Mouse (Mus musculus) ovary, postnatal 14 days (tissue): ENCODE measurements around the gene Pax6.

ENCODE experiments used
- DNase-seq: peaks from one replicate; pipeline ENCODE4 v3.0.0; 2022; ENCODE audit warnings: low spot score

Gene Pax6

DNA sequence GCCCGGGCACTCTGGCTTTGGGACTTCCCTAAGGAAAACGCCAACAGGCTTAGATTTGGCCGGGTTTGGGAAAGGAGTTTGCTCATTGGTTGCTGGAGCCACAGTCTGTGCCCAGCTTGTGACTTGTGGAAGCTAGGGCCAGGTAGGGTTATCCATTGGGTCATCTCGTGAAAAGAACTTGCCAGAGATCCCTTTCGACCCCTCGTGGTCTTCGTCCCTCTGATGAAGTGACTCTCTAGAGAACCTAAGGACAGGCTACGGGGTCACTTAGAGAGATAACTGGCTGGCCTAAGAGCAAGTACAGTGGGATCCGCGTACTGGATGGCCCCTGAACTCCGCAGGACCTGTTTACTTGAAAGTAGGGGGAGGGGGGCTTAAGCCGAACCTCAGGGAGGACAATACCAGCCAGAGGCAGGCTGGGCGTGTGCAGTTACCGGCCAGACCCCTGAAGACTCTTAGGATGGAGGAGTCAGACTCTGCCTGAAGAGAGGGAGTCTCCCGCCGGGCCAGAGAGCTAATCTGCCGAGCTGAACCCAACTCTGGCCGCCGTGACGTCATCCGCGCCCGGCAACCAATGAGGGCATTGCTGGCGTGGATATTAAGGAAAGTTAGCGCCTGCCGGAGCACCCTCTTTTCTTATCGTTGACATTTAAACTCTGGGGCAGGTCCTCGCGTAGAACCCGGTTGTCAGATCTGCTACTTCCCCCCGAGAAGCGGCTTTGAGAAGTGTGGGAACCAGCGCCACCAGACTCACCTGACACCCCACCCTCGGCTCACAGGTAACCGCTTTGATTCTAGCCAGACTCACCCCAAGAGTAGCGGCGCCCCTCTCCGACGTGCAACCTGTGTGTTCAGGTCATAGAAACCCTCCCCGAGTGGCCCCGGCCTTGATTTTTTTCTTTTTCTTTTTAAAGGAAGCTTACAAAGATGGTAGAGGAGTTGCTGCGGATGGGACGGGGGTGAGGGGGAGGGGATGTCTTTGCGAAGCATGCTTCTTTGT is at the start of gene Pax6:
Pax6 (plus strand) TSS at position 630 of the 1,000 bp plus-strand sequence.
- no peak for DNase-seq

DNA sequence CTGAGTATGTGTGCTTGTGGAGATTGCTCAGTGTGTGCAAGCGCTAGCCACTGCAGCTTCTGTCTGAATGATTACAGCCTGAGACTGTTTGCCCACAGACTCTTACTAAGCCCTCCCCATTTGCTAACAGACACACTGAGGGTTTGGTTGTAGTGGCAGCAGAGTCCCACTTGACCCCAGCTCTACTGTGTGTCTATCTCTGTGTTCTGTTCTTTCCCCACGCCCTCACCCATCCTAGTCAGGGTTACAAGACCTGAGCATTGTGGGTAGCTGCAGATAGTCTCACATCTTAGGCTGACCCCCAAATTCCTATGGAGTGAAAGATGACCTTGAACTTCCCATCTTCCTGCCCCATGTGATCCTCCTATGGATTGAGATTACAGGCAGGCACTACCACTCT is 19.8 kb upstream of the Pax6 start:
- no peak for DNase-seq

DNA sequence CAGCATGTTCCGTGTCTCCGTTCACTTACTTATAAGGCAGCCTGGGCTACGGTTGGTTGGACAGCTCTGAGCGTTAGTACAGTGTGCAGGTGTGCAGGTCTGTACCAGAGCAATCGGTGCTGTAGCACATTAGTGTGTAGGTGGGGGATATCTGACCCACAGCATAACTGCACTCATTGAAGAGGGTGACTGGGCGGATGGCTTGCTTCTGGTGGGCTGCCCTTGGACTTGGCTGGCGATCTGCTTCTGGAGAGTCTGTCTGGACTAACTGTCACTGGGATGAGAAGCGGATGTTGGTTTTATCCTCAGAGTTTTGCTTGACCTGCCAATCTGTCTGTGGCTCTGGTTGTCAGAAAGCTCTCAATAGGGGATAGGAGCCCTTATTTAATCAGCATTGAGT is 12.2 kb upstream of the Pax6 start:
- DNase-seq: no peak

DNA sequence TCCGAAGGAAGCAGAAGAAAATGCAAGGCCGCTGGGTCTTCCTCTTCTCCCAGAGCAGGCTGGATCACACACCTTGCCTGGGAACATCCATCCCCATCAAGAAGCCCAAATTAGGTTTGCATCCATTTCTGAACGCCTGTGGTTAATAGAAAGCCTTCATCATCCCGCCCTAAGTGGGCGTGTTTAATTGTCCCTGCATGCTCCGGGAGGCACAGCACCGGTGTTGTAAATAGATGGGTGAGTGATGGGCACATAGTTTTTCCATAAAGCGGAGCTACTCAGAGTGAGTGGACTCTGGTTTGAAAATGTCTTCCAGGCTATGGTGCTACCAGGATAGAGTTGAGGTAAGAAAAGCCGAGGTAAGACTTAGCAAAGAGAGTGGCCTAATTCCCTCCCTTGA is 9.3 kb upstream of the Pax6 start:
- no peak for DNase-seq

DNA sequence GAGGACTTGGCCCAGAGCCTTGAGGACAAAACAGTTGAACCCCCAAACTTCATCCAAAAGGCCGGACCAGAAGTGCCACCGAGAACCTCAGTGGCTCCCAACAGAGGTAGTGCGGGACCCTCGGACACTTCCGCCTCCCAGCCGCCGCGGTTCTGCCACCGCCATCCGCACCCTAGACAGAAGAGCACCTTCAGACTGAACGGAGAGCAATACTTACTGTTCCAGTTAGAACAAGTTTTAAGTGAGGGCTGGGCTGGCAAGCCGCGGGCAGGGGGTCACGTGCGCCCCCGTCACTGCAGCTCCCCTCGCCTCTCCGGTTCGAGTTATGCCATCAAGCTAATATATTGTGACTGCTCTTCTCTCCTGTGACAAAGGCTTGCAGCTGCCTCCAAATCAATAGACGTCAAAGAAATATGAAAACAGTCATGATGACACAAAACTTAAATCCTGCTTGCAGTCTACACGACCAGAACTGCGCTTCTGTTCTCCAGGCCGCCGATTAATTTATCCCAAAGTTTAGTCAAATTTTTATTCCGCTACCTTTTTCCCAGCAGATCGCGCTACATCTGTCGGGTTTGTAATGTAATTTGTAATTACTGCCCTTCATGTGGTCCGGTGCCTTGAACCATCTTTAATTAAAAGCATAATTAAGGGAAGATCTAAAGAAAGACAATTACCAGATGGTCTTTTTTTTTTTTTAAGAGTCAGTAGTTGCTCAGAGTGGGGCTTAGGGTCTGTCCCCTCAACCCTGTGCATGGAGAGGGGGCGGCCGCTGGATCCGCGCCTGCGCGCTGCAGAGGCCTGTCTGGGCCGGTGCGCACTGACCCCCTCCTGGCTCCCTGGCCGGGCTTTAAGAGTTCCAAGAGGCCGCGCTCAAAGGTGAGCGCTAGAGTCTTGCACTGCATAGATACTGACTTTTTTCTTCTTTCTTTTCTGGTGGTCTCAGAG is 8.5 kb upstream of the Pax6 start:
- no peak for DNase-seq

DNA sequence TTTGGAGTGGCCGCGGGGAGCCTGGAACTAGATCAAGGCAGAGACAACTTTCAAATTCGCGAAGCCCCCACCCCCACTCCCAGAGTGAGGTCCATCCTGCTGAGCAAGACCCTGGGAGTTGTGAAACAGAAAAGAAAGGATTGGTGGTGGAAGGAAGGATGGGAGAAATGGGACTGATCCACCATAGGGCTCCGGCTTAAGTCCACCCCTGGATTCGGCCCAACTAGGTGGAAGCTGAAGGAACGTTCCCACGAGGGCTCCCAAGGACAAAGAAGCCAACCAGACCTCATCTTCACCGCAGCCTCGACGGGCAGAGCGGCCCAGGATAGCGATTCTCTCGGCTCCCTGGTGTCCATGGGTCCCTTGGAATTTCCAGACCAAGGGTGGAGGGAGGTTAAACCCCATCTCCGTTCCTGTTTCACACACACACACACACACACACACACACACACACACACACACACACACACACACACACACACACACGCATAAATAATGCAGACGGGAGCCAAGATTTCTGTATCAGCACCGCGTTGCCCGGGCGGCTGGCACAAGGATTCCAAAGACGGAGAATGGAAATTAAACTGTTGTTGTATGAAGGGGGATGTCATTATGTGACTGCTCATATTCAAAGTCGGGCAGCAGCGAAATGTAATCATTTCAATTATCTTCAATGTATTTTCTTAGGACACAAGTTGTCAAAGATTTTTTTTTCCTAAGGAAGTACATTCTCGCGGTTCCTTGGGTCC is 7.7 kb upstream of the Pax6 start:
- DNase-seq: no peak

DNA sequence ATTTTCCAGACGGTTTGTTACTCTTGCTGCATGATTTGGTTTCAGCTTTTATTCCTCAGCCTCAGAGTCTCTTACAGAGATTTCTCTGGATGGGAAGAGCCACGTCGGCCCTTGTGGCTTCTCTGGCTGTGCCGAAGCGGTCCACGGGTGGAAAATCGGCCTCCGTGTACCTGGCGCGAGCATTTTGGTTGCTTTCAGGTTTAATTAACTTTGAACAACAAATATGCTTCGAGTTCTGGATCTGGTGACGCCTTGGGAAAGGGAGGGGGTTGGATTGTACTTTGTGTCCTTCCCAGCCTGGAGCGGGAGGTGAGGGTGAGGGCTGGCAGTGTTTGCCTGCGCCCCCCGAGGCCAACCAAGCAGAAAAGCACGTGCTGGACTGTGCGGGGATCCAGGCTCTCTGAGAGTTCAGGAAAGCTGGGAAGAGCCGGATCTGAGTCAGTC is 7.1 kb upstream of the Pax6 start:
- DNase-seq: no peak

DNA sequence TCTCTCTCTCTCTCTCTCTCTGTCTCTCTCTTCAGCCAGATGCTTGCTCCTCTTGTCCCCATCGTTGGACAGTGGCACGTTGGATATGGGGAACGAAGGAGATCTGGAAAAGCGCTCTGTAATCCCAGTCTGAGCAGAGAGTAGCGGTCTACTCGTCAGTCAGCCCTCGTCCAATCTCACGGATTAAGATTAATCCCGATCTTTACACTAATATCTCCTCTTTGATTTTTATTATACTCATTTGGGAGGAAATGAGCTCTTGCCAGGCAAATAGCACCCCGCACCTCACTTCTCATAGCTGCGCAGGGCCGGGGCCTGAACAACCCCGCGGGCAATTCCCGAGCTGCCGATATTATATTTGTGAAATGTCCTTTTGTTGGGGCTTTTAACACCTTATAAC is 6.6 kb upstream of the Pax6 start:
- no peak for DNase-seq

DNA sequence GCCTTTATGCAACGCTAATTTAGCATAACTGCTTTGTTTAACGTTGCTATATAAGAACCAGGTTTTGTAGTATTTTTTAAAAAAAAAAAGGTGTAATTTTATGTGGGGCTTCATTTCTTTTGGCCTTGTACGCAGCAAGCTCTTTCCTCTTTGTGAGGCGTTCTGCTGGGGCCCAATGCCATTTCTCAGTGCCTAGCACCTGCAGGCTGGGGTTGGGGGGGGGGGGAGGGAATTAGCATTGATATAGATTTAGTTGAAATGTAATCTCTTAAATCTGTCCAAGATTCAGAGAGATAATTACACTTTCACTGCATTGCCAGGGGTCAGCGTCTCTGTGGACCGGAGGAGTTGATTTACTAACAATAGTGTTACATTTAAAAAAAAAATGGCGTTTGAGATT is 6.1 kb upstream of the Pax6 start:
- DNase-seq: no peak

DNA sequence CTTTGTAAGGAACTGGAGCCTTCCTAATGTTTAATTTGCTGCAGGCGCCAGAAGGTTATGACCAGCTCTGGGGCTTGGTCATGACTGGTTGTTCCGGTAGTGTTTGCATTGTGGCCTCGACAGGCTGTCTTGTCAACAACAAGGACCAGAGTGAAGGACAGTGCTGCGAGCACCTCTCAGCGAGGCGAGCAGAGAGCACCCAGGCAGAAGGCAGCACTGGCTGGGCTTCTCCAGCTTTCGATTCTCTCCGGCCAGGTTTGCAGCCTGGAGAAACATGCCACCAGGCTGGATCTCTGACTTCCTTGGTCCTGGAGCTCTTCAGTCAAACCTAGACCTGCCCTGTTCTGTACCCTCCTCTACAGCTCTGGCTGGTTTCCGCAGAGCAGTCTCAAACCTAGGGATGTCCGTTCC is 5.6 kb upstream of the Pax6 start:
- no peak for DNase-seq

DNA sequence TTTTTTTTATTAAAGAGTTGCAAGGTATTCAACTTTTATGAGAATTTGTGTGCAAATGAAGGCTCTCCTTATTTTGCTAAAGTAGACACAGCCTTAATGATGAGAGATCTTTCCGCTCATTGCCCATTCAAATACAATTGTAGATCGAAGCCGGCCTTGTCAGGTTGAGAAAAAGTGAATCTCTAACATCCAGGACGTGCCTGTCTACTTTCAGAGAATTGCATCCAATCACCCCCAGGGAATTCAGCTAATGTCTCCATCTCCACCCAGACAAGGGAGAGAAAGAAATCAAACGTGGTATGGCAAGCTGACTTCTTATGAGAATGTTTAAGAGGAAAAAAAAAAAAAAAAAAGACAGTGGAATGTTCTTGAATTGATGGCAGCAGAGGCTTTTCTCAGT is 3.7 kb upstream of the Pax6 start:
- no peak for DNase-seq

DNA sequence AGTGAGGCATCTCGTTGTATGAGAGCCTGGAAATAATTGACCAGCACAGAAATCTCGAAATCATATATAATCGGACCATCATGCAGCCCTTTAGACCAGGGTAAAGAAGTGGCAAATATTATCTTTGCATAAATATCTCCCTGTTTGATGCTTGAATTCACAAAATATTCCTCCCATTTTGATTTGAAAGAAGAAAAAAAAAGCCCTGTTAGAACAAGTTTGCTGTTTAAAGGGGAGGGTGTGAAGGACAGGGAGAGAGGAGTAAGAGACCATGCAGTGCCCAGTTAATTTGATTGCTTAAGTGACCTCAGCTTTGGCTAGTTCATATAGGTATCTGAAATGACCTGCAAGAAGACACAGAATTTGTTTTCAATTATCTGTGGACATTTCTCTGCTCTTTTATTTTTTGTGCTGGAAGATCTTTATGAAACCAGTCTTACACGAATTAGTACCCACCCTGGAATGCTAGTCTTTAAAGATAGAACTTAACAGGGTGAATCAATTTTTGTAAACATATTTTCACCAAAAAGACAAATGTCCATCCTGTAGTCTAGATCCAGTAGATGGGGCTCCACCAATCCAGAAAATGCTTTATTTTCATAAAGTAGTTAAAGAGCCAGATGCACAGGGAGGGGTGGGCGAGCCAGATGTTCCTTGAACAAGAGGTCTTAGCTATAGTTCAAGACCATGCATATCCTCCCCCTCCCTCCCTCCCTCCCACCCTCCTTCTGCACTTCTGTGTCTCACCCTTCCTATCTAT is 3.0 kb upstream of the Pax6 start:
- no peak for DNase-seq

DNA sequence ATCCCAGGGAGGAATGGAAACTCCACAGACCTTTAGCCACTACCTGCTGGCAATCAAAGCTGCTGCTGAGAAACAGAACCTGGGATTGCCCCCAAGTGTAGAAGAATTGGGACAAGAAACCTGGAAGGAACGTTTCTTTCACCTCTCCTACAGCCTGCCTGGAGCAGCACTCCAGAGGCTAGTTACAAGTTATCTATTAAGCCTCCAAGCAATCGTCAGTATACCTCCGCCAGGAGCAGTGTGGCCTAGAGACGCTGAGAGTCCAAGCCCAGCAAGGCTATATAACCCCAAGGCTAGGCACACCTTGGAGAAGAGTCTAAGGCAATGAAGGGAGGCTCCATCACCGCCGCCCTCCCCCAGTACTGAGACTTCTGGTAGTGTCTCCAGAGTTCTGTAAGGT is 2.4 kb upstream of the Pax6 start:
- DNase-seq: no peak

DNA sequence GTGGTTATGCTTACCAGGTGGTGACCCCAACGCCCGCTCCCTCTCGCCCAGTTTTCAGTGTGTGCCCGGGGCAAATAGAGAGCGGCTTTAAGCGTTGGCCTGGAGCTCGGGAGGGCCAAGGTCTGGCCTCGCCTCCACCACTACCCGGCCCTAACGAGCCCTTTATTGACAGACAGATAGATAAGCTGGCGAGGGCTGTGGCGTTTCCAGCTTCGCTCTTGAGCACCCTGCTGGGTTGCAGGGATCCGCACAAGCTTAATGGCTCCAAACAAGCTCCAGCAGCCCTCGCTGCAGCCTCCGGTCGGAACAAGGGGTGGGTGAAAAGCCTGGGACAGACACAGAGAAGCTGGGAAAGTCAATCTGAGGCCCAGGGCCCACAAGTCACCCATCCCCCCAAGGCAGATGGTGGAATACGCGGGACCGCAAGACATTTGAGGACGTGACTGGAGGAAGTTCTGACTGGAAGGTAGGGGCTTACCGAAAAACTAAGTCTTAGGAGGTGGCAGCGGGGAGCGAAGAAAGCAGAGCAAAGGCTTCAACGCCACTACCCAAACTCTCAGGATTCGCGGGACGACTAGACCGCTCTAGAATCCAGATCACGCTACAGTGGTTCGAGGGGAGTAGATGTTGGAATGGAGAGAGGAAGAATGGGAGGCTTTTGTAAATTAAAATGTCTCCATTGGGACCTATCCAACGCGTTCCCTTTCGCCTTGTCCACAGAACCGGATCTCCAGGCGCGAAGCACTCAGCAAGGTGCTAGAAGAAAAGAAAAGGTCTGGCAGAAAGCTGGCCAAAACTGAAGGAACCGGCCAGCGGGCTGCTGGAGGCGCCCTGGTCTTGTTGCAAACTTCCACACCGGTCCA is 1.7 kb upstream of the Pax6 start:
- DNase-seq: no peak

DNA sequence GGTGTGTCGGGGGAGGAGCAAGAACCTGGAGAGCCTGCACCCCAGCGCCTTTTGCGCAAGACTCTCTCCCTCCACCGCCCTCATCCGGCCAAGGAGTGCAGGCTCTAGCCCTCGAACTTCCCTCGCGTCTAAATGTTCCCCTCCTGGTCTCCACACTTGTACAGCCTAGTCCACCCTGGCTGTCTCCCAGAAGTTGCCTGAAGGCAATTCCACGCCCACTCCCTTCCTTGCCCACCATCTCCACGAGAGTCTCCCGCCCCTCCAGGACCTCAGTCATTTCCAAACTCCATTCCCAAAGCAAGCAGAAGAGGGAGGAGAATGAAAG is 1.1 kb upstream of the Pax6 start:
- DNase-seq: no peak

DNA sequence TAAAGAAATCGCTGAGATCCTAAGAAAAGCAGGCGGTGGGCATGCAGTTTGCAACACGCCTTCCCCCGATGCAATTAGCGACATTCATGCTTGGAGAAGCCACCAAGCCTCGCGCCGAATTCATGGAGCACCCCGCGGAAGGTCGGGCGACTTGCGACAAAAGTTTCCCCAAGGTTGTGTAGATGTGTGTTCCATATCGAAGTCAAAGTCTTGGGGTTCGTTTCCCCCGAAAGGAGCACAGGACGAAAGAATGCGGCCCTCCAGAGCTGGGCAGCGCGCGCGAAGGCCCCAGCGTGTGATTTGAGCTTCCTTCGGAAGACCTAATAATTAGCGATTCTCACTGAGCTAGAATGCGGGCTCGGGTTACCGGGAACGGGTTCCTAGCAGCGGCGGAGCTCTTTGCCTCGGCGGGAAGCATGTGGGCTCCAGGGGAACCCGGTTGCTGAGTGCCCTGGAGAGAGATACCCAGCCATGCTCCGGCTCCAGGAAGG is 716 bp downstream of the Pax6 start:
- DNase-seq: no peak

DNA sequence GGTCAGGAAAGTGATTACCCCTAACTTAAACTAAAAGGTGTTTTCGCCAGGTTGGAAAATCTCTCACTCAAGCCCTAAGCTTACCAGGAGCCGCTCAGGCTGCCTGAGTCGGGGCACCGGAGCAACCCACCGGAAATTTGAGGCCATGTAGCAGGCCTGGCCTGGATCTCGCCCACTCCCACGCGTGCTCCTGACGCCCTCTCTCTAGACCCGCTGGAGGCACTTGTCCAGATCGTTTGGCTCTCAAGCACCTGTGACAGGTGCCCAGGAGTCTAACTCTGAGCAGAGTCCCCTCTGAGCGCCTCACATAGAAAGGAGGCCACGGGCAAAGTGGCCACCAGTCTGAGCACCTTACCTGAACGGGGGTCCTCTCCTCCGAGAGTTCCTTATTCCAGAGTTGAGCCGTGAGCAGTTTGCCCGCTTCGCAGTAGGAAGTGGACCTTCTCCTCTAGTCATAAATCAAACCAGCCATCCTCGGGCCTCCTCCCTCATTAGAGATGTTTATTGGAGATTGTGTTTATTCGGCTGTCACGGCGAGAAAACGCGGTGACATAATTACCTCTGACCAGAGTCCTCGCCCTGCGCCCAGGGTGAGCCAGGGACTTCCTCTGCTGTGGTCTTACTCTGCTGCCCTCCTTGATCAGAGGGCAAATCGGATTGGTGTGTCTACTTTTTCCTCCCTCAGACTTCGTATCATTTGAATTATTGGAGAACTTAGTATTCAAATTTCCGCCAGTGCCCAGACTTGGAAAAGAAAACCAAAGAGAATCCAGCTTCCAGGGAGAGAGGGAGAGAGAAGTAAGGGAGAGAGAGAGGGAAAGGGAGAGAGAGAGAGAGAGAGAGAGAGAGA is 1.4 kb downstream of the Pax6 start:
- no peak for DNase-seq

DNA sequence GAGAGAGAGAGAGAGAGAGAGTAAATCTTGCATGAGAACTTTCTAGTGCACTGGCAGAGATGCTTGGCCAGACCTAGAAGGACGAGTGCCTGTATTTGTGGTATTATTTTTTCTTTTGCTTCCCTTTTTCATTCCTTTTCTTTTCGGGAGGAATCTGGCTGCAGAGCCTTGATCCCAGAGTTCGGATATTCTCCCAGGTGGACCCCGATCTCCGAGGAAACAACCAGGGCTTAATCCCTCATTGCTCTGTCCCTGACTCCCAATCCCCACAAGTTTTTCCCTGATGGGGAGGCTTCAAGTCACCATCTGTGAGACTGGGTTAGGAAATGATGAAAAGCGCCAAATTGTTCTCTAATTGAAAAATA is 2.0 kb downstream of the Pax6 start:
- no peak for DNase-seq

DNA sequence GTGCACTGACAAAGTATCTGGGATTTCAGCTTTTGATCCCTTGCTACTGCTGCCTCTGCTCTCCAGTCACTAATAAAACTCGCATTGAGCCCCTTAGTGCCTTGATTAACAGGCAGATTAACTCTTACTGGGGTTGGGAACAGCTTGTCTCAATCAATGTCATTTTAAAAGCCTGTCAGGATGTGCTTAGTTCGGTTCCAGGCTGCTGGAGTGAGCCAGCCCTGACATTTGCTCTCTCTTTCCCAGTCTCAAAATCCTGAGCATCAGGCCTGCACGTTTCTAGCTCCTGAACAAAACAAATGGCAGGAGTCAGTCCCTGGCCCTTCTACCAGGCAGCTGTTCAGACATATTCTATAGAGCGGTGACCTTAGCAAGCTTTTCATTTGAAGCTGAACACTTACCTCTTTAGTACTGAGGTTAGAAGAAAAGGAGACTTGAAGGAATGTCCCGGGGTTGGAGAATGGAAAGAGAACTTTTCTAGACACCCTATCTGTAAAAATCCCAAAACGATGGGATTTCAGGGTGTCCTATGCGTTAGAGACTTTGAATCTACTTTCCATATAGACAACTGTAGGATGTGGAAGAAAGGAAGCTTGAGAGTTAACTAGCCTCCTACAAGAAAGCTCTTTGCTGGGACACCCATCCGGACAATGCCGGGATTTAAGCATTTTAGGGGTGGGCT is 2.6 kb downstream of the Pax6 start:
- DNase-seq: no peak
